Mouse (Mus musculus) G1E (cell line): ENCODE data around the gene Rccd1. TPM values are rescaled to one million over a fixed set of nuclear protein-coding genes. Genes with fewer than 3 reads are reported as not detected.

Source experiments
- ATAC-seq: 2 replicates; pipeline ENCODE4 v1.8.0; 2016; ENCODE audit warnings: mild to moderate bottlenecking; ENCODE audit not compliant: insufficient number of reproducible peaks, poor library complexity, low FRiP score, severe bottlenecking; ENCODE audit errors: extremely low read depth
- DNase-seq: peaks from one replicate; pipeline ENCODE4 v3.0.0; 2012; ENCODE audit warnings: low spot score
- H3K27me3 ChIP-seq: 2 replicates; pipeline ENCODE4 v1.6.1; 2012; ENCODE audit warnings: mild to moderate bottlenecking, low read length, inconsistent platforms; ENCODE audit not compliant: insufficient read depth
- H3K36me3 ChIP-seq: replicated peaks from 2 replicates; pipeline ENCODE3; 2012; ENCODE audit warnings: mild to moderate bottlenecking, inconsistent platforms
- H3K4me1 ChIP-seq: 2 replicates; pipeline ENCODE4 v1.6.1; 2012; ENCODE audit warnings: low read depth, low read length, inconsistent platforms, mixed read lengths; ENCODE audit not compliant: insufficient read depth
- H3K4me3 ChIP-seq: 2 replicates; pipeline ENCODE4 v1.5.1; 2012; ENCODE audit warnings: low read depth, mild to moderate bottlenecking, inconsistent platforms, low read length, moderate library complexity, mixed read lengths
- H3K9me3 ChIP-seq: replicated peaks from 2 replicates; pipeline ENCODE4 v1.6.1; 2012; ENCODE audit warnings: inconsistent platforms
- CTCF ChIP-seq: IDR thresholded peaks from 2 replicates; pipeline ENCODE4 v1.5.1; 2012; ENCODE audit warnings: low read depth, low read length, inconsistent platforms, mixed read lengths
- GATA1 ChIP-seq: IDR thresholded peaks from 2 replicates; pipeline ENCODE4 v1.6.1; 2012; ENCODE audit warnings: borderline replicate concordance, low read length, inconsistent platforms, mixed read lengths
- GATA2 ChIP-seq: IDR thresholded peaks from 2 replicates; pipeline ENCODE4 v1.6.1; 2012; ENCODE audit warnings: low read depth, low read length, inconsistent platforms, borderline replicate concordance
- POLR2AphosphoS5 ChIP-seq: IDR thresholded peaks from 2 replicates; pipeline ENCODE4 v1.6.1; 2012; ENCODE audit warnings: low read depth, low read length, inconsistent platforms; ENCODE audit not compliant: insufficient replicate concordance
- TAL1 ChIP-seq: conservative IDR thresholded peaks from 2 replicates; pipeline ENCODE4 v1.6.1; 2012; ENCODE audit warnings: low read depth, low read length, inconsistent platforms, mixed read lengths
- polyA plus RNA-seq: library from polyadenylated mRNA; stranded (reverse); fragments of >175 nt; gene quantifications from 2 replicates; pipeline ENCODE4 v1.2.3, GENCODE M21; 2012
- total RNA-seq, 2 experiments: library from RNA; stranded (forward) in 1 of 2; stranded (reverse) in 1 of 2; fragments of 200-1000 nt in 1 of 2; fragments of >200 nt in 1 of 2; fragmentation: Nextera tagmentation in 1 of 2; gene quantifications; 2 replicates each; pipeline ENCODE4 v1.2.3; 2014 to 2017

Rccd1 gene
- total and polyA plus RNA-seq, 3 experiments = 14.3 to 27.8 (median 25.8) TPM

DNA sequence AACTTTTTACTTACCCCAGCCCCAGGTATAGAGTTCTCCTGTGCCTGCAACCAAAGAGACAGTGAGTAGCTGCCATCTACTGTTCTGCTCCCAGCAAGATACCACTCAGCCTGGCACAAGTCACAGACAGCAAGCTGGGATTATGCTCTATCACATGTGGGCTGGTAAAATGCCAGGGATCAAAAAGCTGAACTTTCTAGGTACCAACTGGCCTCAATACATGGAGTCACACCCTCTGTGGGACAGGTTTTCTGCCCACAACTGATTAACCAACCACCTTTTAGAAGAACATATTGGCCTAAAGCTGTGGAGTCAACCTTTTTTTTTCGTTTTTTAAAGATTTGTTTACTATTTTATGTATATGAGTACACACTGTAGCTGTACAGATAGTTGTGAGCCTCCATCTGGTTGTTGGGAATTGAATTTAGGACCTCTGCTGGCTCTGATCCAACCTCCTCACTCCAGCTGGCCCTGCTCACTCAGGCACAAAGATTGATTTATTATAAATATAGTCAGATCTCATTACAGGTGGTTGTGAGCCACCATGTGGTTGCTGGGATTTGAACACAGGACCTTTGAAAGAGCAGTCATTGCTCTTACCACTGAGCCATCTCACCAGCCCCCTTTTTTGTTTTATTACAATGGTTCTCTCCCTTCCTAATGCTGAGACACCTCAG is 6.7 kb downstream of the Rccd1 start:
- no peak for ATAC-seq
- Histone ChIP-seq H3K36me3 (peaks cover 85% of the 10 kb centered on the region), H3K27me3 (no peaks in the 10 kb centered on the region)

DNA sequence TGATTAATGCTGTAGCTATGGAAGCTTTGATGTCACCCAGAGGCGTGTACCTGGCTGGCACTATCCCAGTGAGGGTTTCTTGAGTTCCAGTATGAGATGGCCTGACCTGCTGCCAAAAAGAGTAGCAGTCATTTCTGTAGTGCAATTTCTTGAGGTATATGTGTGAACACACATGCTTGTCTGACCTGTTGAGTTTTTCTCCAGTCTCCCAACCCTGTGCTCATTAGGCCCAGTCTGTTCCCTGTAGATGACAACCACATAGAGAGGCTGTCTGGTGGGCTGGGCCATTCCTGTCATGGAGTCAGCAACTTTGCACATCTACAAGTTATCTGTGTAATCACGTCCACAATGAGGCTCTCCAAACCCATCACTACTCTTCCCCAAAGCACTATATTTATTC is 8.5 kb downstream of the Rccd1 start:
- no peak for TF ChIP-seq CTCF
- no peak for TF ChIP-seq GATA2
- TF ChIP-seq POLR2AphosphoS5 = no peak
- TF ChIP-seq GATA1 = no peak
- no peak for TF ChIP-seq TAL1
- no peak overlapping the region for H3K4me3 ChIP-seq
- no peaks in the 10 kb centered on the region for H3K9me3 ChIP-seq
- H3K4me1 ChIP-seq = peaks cover 26% of the 10 kb centered on the region
- no peaks in the 10 kb centered on the region for H3K27me3 ChIP-seq
- ATAC-seq = no peak
- DNase-seq = no peak
- peaks cover 93% of the 10 kb centered on the region for H3K36me3 ChIP-seq

More for the DNA sequence above, 6.7 kb downstream of the Rccd1 start:
- TF ChIP-seq POLR2AphosphoS5 = no peak
- no peak for TF ChIP-seq TAL1
- TF ChIP-seq GATA2 = no peak
- no peak for TF ChIP-seq GATA1
- TF ChIP-seq CTCF = no peak
- DNase-seq = no peak
- peaks cover 38% of the 10 kb centered on the region for H3K4me1 ChIP-seq
- no peaks in the 10 kb centered on the region for H3K9me3 ChIP-seq
- no peak overlapping the region for H3K4me3 ChIP-seq

DNA sequence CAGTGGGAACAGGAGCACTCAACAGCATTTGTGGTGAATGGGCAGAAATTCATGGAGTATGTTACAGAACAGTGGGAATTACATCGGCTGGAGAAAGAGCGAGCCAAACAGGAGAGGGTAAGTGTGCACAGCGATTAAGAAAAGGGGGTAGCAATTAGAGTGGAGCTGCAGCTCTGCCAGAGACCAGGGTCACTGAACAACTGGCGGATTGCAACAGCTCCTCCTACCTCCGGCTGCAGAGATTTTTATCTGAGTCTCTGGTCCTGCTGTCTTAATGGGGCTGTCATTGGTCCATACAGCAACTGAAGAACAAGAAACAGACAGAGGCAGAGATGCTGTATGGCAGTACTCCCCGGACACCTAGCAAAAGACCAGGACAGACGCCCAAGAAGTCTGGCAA is 13.5 kb downstream of the Rccd1 start:
- Histone ChIP-seq H3K9me3 (no peaks in the 10 kb centered on the region), H3K36me3 (peaks cover 98% of the 10 kb centered on the region), H3K4me1 (peaks cover 14% of the 10 kb centered on the region), H3K27me3 (no peaks in the 10 kb centered on the region), H3K4me3 (no peak overlapping the region)
- ATAC-seq = no peak
- no peak for TF ChIP-seq GATA1
- no peak for TF ChIP-seq POLR2AphosphoS5
- no peak for TF ChIP-seq GATA2
- TF ChIP-seq CTCF = no peak
- no peak for TF ChIP-seq TAL1
- no peak for DNase-seq

DNA sequence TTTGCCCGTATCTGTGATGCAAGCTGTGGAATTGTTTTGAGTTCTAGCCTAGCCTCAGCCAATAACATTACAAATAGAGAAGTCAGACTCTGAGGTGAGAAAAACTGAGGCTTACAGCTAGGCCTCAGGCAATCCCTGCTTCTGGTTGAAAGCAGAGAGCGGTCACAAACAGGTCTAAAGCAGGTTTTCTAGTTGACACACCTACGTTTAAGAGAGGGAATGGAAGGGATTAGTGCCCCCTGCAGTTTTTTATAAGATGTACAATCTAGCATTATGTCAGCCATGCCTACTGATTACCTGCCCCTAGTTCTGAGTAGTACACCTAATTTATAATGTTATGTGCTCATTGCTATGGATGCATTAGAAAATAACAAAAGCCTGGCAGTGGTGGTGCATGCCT is 16.5 kb downstream of the Rccd1 start:
- Histone ChIP-seq H3K36me3 (peaks cover 99% of the 10 kb centered on the region), H3K9me3 (no peaks in the 10 kb centered on the region), H3K4me1 (peaks cover 3% of the 10 kb centered on the region; the same call in 1 of the 2 replicates), H3K27me3 (no peaks in the 10 kb centered on the region), H3K4me3 (no peak overlapping the region)
- no peak for DNase-seq
- no peak for ATAC-seq
- TF ChIP-seq POLR2AphosphoS5 = no peak
- TF ChIP-seq TAL1 = no peak
- no peak for TF ChIP-seq CTCF
- TF ChIP-seq GATA2 = no peak
- no peak for TF ChIP-seq GATA1

DNA sequence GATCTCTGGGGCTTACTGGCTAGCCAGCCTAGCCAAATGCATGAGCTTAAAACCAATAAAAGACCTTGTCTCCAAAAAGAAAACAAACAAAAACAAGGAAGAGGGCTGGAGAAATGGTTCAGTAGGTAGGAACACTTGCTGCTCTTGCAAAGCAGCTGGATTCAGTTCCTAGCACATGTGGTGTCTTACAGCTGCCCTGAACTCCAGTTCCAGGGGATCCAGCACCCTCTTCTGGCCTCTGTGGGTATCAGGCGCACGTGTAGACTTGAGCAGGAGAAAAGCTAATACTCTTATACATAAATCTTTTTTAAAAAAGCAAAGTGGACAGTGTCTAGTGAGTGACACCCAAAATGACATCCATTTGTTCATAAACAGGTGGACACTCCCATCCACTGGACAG is 22.7 kb downstream of the Rccd1 start:
- Histone ChIP-seq H3K27me3 (no peaks in the 10 kb centered on the region), H3K9me3 (no peaks in the 10 kb centered on the region), H3K36me3 (peaks cover 94% of the 10 kb centered on the region), H3K4me1 (peaks cover 30% of the 10 kb centered on the region), H3K4me3 (no peak overlapping the region)
- TF ChIP-seq GATA1 (no peak), POLR2AphosphoS5 (no peak), TAL1 (no peak), CTCF (no peak), GATA2 (no peak)
- no peak for ATAC-seq
- DNase-seq = no peak

DNA sequence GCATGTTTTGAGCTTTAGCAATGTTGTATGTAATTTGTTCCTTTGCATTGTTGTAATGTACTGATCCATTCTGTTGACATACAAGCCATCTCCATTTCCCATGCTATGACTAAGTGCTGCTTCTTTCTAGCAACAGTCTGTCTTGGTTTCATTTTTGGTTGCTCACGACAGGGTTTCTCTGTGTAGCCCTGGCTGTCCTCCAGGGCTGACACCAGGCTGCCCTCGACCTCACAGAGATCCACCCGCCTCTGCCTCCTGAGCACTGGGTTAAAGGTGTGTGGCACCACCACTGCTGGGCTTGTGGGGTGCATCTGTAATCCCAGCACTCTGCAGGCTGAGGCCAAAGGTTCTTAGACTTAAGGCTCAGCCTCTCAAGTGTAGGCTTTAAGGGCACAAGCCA is 24.7 kb downstream of the Rccd1 start:
- Histone ChIP-seq H3K4me3 (no peak overlapping the region), H3K36me3 (peaks cover 77% of the 10 kb centered on the region), H3K27me3 (no peaks in the 10 kb centered on the region), H3K4me1 (peaks cover 34% of the 10 kb centered on the region), H3K9me3 (no peaks in the 10 kb centered on the region)
- ATAC-seq = no peak
- TF ChIP-seq GATA2 = no peak
- no peak for TF ChIP-seq CTCF
- no peak for TF ChIP-seq TAL1
- TF ChIP-seq POLR2AphosphoS5 = no peak
- DNase-seq = no peak
